Mouse (Mus musculus) adrenal gland, adult 8-10 months (tissue): ENCODE results near the gene Nudt9. TPM values are rescaled to one million over a fixed set of nuclear protein-coding genes. Genes with fewer than 3 reads are reported as not detected.

Source experiments
- DNase-seq: peaks from one replicate; pipeline ENCODE4 v3.0.0; 2022
- microRNA-seq, 2 experiments: library from miRNA; unstranded; fragments of <30 nt; microRNA quantifications; one replicate each; pipeline ENCODE4 v1.2.0; 2022
- total RNA-seq, 4 experiments: library from RNA; stranded (reverse); gene quantifications; 2 replicates each; pipeline ENCODE4 v1.2.4; 2022

The Nudt9 gene
- total RNA-seq, 4 experiments from 2014 or later = 50.5 to 60.0 (median 58.2) TPM

DNA sequence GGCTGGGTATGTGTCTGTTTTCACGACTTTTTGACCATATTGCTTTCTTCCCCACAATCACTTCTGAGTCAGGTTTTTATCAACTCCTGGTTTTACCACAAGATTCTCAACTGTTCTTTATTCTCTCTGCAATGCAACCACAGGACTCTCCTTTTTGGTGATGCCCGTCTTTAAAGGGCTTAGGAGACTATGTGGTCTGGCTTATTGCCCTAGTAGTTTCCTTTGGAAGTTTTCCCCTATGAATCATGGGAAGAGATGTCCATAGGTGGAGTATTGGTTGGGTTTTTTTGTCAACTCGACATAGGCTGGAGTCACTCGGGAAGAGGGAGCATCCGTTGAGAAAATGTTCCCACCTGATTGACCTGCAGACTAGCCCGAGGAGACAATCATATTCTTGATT is 34.6 kb downstream of the Nudt9 start:
- DNase-seq = no peak

DNA sequence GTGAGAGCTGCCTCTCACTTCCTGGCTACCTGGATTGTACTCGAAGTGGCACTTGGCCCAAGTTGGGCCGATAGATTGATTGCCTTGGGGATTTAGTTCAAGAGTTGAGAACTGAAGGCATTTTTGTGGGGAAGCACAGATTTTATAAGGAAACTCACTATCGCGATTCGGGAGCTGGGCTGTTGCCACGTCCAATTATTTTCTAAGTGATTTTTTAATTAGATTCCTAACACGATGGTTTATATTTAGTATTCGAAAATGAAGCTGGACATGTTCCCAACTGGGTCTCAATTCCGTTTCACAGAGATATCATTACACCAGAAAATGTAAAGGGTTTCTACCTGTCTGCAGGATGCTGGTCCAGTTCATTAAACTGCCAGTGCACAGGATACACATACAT is 39.3 kb downstream of the Nudt9 start:
- DNase-seq = no peak

DNA sequence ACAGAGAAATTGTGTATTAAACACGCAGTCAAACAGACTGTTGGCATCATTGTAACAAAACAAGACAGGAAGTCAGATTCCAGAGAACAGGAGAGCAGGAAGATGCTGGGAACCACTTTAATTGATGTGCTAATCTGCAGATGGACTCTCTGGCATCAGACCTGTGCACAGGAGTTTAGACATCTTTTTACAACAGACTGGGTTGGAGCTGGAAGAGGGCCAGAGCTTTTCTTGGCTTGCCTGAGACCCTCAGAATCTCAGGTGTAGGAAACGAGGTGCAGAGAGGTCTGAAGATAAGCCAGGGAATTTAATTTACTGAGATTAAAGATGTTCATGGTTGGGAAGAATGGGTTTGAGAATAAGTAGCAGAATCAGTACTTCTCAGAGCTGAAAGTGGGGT is 43.6 kb downstream of the Nudt9 start:
- DNase-seq = no peak

- no peak for DNase-seq
Observed at GRCm38 (mm10) chr5:104095416-104096077, 49.4 kb downstream of the Nudt9 start.

- no peak for DNase-seq
Observed at GRCm38 (mm10) chr5:104096078-104096938, 50.2 kb downstream of the Nudt9 start.

DNA sequence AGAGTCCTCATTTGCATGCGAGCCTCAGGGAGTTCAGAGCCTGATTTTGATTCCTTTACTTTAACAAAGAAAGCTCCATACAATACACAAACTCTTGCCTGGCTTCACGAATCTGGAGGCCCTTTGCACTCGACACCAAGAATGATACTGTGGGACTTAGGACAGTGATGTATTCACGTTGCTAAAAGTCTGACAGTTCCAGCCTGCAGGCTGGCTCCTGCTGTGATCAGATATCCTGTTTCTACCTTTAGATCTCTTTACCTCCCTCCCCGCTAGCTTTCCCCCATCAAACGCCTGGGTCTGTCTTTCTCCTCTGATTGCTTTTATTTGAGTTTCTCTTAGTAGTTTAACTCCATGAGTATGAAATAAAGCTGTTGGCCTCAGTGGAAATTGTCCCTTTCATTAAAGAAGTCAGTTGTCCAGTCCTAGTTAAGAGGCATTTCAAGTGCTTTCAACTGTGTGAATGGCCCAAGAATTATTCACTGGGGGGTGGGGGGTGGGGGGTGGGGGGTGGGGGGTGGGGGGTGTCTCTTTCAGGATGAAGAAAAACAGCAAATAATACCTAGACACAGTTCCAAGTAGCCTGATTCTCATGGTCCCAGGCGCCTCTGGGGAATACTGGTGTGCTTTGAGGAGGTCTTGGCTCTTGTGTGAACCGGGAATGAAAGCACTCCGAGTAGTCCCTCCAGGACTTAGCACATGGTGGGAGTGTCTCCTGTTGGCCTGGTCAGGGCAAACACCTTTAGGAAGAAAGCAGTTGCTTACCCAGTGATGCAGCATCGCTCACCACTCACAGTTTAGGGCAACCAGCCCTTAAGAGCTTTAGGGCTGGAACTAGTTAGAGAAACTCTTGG is 55.8 kb downstream of the Nudt9 start:
- DNase-seq = no peak

- no peak for DNase-seq
Observed at GRCm38 (mm10) chr5:104103171-104103570, 57.1 kb downstream of the Nudt9 start.

- no peak for DNase-seq
Observed at GRCm38 (mm10) chr5:104104111-104104510, 58.0 kb downstream of the Nudt9 start.

DNA sequence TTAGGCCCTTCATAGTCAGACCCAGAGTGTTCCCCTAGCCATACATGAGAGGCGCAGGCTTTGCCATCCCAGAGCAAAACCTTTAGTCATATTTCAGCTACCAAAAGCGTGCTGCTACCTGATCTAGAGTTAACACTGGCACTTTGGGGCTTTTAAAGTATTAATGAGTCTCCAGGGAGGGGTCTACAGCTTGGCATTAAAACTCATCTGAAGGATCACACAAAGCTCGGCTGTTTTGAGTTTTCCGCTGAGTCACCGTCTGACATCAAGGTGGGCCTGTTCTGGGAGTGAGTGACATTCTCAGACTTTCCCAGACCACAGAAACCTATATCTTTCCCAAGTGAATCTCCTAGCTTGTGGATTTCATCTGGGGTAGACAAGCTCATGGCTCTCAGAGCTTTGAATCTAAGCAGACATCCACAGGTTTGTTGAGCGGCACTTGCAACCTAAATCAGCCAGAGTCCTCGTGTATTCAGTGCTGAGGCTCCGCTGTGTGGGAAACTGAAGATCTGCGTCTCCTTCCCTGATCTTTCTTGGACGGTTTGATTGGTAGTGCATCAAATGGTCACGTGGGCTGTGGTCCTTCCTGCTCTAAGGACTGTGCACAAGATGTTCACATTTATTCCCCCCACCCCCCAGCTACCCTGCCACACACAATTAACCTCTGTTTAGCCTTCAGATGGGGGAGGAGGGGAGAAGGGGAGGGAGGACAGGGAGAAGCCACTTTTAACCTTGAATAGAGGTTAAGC is 62.2 kb downstream of the Nudt9 start:
- no peak for DNase-seq

DNA sequence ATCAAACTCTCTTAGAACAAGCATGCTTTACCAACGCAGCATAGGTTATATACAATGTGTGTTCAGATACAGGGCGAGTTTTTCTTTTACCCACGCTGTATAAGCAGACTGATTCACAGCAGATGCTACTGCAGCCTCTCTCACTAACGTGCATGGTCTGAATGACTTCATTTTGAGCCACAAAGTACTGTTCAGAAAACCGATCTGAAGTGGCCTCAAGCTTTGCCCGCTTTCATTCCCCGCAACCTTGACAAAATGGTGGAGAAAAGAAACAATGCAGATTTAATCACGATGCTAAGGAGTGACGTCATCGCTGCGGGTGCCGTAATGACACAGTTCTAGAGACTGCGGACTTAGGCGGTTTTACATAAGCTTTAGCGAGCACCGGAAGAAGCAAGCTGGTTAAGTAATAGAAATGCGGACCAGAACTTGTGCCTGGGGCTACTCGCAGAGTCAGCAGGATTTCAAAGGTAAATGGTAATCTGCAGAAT is 62.8 kb downstream of the Nudt9 start:
- DNase-seq = no peak

- DNase-seq = peak; percentile 39
Observed at GRCm38 (mm10) chr5:104109516-104109915, 63.4 kb downstream of the Nudt9 start.

DNA sequence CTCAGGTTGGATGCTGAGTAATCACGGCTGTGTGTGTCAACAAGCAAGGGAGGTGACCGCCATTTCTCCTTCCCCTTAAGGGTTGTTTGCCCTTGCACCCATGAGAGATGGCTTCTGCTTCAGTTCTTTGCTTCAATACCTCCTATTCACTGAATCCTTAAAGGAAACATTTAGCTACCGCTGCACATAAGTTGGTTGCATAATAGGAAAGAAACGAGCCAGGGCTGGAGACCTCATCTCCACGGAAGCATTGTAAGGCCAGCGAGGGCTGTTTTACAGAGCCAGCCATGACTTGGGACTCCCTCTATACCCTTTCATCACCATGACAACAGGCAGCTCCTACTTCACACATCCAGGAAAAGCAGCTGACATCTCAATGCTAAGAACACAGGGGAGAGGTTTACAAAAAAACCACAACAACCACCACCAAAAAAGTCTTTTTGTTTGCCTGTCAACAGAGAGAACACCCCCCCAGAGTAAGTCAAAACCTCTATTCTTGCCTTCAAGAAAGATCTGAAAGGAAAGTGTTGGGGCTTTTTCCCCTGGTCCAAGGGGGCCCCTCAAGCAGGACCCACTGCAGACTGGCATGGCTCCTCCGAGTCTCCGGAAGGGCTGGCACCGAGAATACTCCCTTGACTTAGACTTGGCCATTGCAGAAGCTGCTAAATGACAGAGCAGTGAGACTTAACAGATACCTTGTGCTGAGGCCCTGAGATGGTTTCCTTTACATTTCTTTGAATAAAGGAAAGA is 64.2 kb downstream of the Nudt9 start:
- no peak for DNase-seq

DNA sequence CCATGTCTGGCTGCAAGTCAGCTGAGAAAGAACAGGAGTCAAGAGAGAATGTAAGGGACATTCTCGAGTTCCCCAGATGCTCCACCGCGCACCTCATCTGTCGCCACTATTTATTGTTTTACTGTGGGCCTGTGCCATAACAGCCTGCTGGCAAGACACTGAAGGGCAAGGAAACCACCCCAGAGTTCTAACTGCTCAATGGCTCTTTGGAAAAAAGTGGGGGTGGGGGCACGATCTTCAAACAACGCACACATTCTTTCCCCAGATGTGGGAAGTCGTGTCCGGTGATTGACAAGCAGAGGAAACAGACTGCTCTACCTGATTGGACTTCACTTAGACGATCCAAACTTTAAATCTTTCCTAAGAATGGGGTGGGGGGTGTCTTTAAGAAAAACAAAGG is 65.9 kb downstream of the Nudt9 start:
- DNase-seq = no peak

DNA sequence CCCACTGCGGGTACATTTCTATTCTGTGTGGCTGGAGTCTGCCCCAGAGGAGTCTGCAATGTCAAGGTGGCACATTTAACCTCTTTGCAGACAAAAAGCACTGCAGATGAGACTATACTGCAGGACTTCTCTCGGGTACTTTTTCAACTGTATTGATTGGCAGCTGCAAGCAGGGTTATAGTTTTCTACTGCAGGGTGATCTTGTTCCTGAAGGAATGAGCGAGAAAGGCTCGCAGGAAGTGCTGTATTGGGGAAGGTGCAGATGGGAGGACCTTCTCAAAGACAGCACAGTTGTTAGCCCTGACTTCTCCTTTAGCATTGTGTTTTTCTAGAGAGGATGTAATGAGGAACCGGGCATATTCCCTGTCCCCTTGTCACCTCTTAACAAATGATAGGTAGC is 66.4 kb downstream of the Nudt9 start:
- DNase-seq = no peak

GRCm38 (mm10) chr5:104113491-104114172 is 67.5 kb downstream of the Nudt9 start, which contains the start of gene Sparcl1:
TSS of gene Sparcl1 (minus strand) at chr5:104113733.
- no peak for DNase-seq

Small RNA genes lying within 50 kb of the gene (microRNA-seq; reads per million reads assigned to microRNA genes)
- gene Mir5619 = 0 reads per million in 2 experiments

Other genes starting within 250 kb of the Nudt9 start
- 10 to 100 TPM; 17.8 to 22.4 (median 20.5) TPM for gene Klhl8, start 135.0 kb upstream of the Nudt9 start, total RNA-seq
- gene Hsd17b13, start 68.9 kb upstream of the Nudt9 start, total RNA-seq = not detected
- gene Hsd17b11, start 24.4 kb upstream of the Nudt9 start, total RNA-seq = 10 to 100 TPM; 77.7 to 87.8 (median 80.6) TPM
- gene Gm17660, start 31.3 kb downstream of the Nudt9 start, total RNA-seq = not detected
- gene Sparcl1, start 67.4 kb downstream of the Nudt9 start, total RNA-seq = 10 to 100 TPM; 33.3 to 48.7 (median 41.3) TPM
- gene Dspp, start 124.4 kb downstream of the Nudt9 start, total RNA-seq = not detected
- gene Dmp1, start 156.3 kb downstream of the Nudt9 start, total RNA-seq = under 1 TPM in 2 of 4 experiments, not detected in 2; 0.10 to 0.12 TPM